Mouse (Mus musculus) left cerebral cortex, adult 2 months (tissue): ENCODE results near the gene Nlk. TPM values are rescaled to one million over a fixed set of nuclear protein-coding genes. Genes with fewer than 3 reads are reported as not detected.

Experiments used
- DNase-seq, 2 experiments: peaks; one replicate each; pipeline ENCODE4 v3.0.0; 2021 to 2022; ENCODE audit warnings: low spot score in 2 of 2, mixed read lengths in 1 of 2; ENCODE audit errors: extremely low spot score in 1 of 2
- H3K27ac ChIP-seq: fragments of 200-600 bp; 2 replicates; pipeline ENCODE4 v1.8.1; 2022
- H3K4me3 ChIP-seq: fragments of 200-600 bp; 2 replicates; pipeline ENCODE4 v1.8.1; 2022
- CTCF ChIP-seq: fragments of 200-600 bp; IDR thresholded peaks from 2 replicates; pipeline ENCODE4 v1.8.1; 2022; ENCODE audit warnings: antibody characterized with exemption, mild to moderate bottlenecking, moderate library complexity
- intact Hi-C: fragments of 180-260 bp; cut with DNase I; formaldehyde crosslinking; loops from one replicate; pipeline ENCODE4 v1.15.1; 2025
- total RNA-seq, 2 experiments: library from RNA; stranded (reverse); gene quantifications; 2 replicates each; pipeline ENCODE4 v1.2.3; 2021

The Nlk gene
- total RNA-seq, 2 experiments from 2014 or later = 115 to 118 TPM

GRCm38 (mm10) chr11:78620179-78620578, 77.0 kb downstream of the Nlk start:
- Histone ChIP-seq H3K27ac (no peak overlapping the region), H3K4me3 (no peak overlapping the region)
- intact Hi-C loops = no loop called here
- no peak for DNase-seq
- TF ChIP-seq CTCF = no peak

GRCm38 (mm10) chr11:78611273-78611672, 85.9 kb downstream of the Nlk start:
- H3K4me3 ChIP-seq = no peak overlapping the region
- TF ChIP-seq CTCF = no peak
- H3K27ac ChIP-seq = no peak overlapping the region
- intact Hi-C loops = no loop called here
- DNase-seq = no peak

GRCm38 (mm10) chr11:78609657-78610056, 87.5 kb downstream of the Nlk start:
- DNase-seq = no peak
- H3K27ac ChIP-seq = no peak overlapping the region
- intact Hi-C loops = no loop called here
- no peak overlapping the region for H3K4me3 ChIP-seq
- no peak for TF ChIP-seq CTCF

GRCm38 (mm10) chr11:78604826-78605225, 92.3 kb downstream of the Nlk start:
- DNase-seq = no peak
- Histone ChIP-seq H3K4me3 (no peak overlapping the region), H3K27ac (peak overlapping the region; percentile 32; the same call in 1 of the 2 replicates)
- TF ChIP-seq CTCF = no peak
- intact Hi-C loops = no loop called here

GRCm38 (mm10) chr11:78602781-78603180, 94.4 kb downstream of the Nlk start:
- no peak for DNase-seq
- intact Hi-C loops = no loop called here
- Histone ChIP-seq H3K27ac (no peak overlapping the region), H3K4me3 (no peak overlapping the region)
- TF ChIP-seq CTCF = no peak

- no peak for DNase-seq
- intact Hi-C loops = no loop called here
Observed at GRCm38 (mm10) chr11:78600926-78601590, 96.1 kb downstream of the Nlk start.

GRCm38 (mm10) chr11:78600496-78600895, 96.7 kb downstream of the Nlk start:
- Histone ChIP-seq H3K27ac (peak overlapping the region; percentile 61), H3K4me3 (no peak overlapping the region)
- TF ChIP-seq CTCF = no peak
- DNase-seq = no peak
- intact Hi-C loops = no loop called here

More at GRCm38 (mm10) chr11:78600926-78601590, 96.1 kb downstream of the Nlk start:
- Histone ChIP-seq H3K27ac (peak overlapping the region; percentile 61), H3K4me3 (no peak overlapping the region)
- no peak for TF ChIP-seq CTCF

GRCm38 (mm10) chr11:78600051-78600450, 97.1 kb downstream of the Nlk start:
- intact Hi-C loops = no loop called here
- DNase-seq = no peak
- Histone ChIP-seq H3K4me3 (no peak overlapping the region), H3K27ac (no peak overlapping the region)
- TF ChIP-seq CTCF = no peak

GRCm38 (mm10) chr11:78598763-78599415, 98.3 kb downstream of the Nlk start:
- intact Hi-C loops = no loop called here
- H3K4me3 ChIP-seq = no peak overlapping the region

GRCm38 (mm10) chr11:78596750-78597149, 100.4 kb downstream of the Nlk start:
- TF ChIP-seq CTCF = no peak

More at GRCm38 (mm10) chr11:78598763-78599415, 98.3 kb downstream of the Nlk start:
- H3K27ac ChIP-seq = no peak overlapping the region; the same call in 1 of the 2 replicates
- DNase-seq = no peak
- no peak; the same call in 1 of the 2 replicates for TF ChIP-seq CTCF

GRCm38 (mm10) chr11:78595773-78596172, 101.4 kb downstream of the Nlk start:
- no peak for TF ChIP-seq CTCF
- Histone ChIP-seq H3K27ac (no peak overlapping the region; the same call in 1 of the 2 replicates), H3K4me3 (no peak overlapping the region)
- no peak for DNase-seq
- intact Hi-C loops = no loop called here

More at GRCm38 (mm10) chr11:78596750-78597149, 100.4 kb downstream of the Nlk start:
- intact Hi-C loops = no loop called here
- Histone ChIP-seq H3K4me3 (no peak overlapping the region), H3K27ac (peak overlapping the region; percentile 54)
- no peak for DNase-seq

GRCm38 (mm10) chr11:78594271-78594964, 102.8 kb downstream of the Nlk start:
- Histone ChIP-seq H3K4me3 (no peak overlapping the region), H3K27ac (no peak overlapping the region)
- DNase-seq = no peak
- TF ChIP-seq CTCF = no peak
- intact Hi-C loops = no loop called here
